Mouse (Mus musculus): ENCODE measurements around the gene Emc10. TPM values are rescaled to one million over a fixed set of nuclear protein-coding genes. Genes with fewer than 3 reads are reported as not detected.
A peak's percentile ranks its signal among the peaks of the same experiment; 100 is the strongest.

Gene Emc10
- total RNA-seq, 2 experiments from 2014 or later: 42.0 to 63.1 TPM

GRCm38 (mm10) chr7:44466006-44466887 is 30.1 kb downstream of the Emc10 start:
- no peak for ATAC-seq (replicated peaks; ENCODE audit: poor library complexity, severe bottlenecking)

GRCm38 (mm10) chr7:44465111-44465510 is 31.2 kb downstream of the Emc10 start, which contains the start of gene Aspdh:
Gene Aspdh (plus strand): TSS chr7:44465391.
- ATAC-seq (replicated peaks; ENCODE audit: poor library complexity, severe bottlenecking): no peak

- no peak for ATAC-seq (replicated peaks; ENCODE audit: poor library complexity, severe bottlenecking)
Measured at GRCm38 (mm10) chr7:44464511-44464910, 31.8 kb downstream of the Emc10 start.

DNA sequence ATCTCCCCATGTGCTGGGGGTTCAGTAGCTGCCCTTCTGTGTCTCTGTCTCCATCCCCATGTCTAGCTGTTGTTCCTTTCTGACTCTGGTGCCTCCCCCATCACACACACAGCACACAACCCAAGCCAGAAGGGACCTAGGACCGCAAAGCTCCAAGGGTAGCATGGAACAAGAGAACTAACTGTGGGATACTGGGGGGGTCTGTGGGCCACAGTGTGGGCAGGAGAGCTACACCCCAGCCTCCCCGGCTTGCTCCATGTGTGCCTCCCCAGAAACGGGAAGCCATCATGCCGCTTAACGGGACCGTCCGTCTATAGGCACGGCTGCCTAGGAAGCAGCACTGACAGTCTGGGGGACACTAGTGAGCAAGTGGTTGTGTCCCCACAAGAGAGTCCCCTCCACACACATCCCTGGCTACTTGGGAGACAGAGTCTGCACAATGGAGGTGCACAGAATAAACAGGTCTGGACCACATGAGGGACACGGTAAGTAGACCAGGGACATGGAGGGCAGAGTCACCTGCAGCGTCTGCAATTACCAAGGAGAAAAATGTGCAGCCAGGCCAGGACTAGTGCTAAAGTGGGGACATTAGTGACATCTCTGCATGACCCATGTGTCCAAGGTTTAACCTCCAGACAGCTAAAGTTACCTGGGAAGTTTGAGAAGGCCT is 32.6 kb downstream of the Emc10 start:
- no peak for ATAC-seq (replicated peaks; ENCODE audit: poor library complexity, severe bottlenecking)

GRCm38 (mm10) chr7:44463056-44463425 is 33.3 kb downstream of the Emc10 start:
- no peak for ATAC-seq (replicated peaks; ENCODE audit: poor library complexity, severe bottlenecking)

GRCm38 (mm10) chr7:44462218-44463055 is 33.9 kb downstream of the Emc10 start:
- peak; percentile 73 for ATAC-seq (replicated peaks; ENCODE audit: poor library complexity, severe bottlenecking)

DNA sequence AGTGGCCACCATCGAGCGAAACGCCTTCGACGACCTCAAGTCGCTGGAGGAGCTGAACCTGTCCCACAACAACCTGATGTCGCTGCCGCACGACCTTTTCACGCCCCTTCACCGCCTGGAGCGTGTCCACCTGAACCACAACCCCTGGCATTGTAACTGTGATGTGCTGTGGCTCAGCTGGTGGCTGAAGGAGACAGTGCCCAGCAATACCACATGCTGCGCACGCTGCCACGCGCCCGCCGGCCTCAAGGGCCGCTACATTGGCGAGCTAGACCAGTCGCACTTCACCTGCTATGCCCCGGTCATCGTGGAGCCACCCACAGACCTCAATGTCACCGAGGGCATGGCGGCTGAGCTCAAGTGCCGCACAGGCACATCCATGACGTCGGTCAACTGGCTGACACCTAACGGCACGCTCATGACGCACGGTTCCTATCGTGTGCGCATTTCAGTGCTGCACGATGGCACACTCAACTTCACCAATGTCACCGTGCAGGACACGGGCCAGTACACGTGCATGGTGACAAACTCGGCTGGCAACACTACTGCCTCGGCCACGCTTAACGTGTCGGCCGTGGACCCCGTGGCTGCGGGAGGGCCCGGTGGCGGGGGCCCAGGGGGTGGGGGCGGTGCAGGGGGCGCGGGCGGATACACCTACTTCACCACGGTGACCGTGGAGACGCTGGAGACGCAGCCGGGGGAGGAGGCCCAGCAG is 34.7 kb downstream of the Emc10 start:
- ATAC-seq (replicated peaks; ENCODE audit: poor library complexity, severe bottlenecking): no peak

GRCm38 (mm10) chr7:44460767-44461502 is 35.4 kb downstream of the Emc10 start:
- no peak for ATAC-seq (replicated peaks; ENCODE audit: poor library complexity, severe bottlenecking)

GRCm38 (mm10) chr7:44460067-44460466 is 36.3 kb downstream of the Emc10 start:
- no peak for ATAC-seq (replicated peaks; ENCODE audit: poor library complexity, severe bottlenecking)

DNA sequence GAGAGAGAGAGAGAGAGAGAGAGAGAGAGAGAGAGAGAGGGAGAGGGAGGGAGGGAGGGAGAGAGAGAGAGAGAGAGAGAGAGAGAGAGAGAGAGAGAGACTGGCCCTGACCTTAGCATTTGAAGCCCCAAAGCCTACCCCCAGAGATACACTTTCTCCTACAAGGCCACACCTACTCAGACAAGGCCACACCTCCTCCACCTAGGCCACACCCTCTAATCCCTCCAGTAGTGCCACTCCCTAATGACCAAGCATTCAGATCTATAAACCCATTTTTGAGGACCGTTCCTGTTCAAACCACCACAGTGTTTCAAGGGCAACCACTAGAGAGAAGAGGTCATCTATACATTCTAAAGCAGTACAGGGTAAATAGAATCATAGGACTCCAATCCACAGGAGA is 40.0 kb downstream of the Emc10 start:
- no peak for ATAC-seq (replicated peaks; ENCODE audit: poor library complexity, severe bottlenecking)

GRCm38 (mm10) chr7:44453256-44453655 is 43.1 kb downstream of the Emc10 start:
- ATAC-seq (replicated peaks; ENCODE audit: poor library complexity, severe bottlenecking): peak; percentile 88

- no peak for ATAC-seq (replicated peaks; ENCODE audit: poor library complexity, severe bottlenecking)
Measured at GRCm38 (mm10) chr7:44446070-44446855, 50.1 kb downstream of the Emc10 start.

DNA sequence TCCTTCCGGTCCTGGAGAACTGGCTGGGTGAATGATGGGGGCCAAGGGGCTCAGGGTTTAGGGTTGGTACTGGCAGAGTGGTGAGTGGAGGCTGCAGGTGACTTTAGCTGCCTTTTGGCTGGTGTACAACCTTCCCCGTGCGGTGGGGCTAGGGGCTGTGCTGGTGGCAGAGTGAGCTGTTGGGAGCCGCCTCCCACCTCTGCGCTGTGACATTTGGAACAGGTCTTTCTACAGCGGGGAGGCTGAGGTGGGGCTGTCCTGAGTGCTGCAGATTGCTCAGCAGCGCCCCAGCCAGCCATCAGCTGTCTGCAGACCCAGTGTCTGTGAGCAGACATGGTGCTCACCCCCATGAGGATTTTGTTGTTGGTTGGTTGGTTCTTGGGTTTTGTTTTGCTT is 50.8 kb downstream of the Emc10 start:
- no peak for ATAC-seq (replicated peaks; ENCODE audit: poor library complexity, severe bottlenecking)

DNA sequence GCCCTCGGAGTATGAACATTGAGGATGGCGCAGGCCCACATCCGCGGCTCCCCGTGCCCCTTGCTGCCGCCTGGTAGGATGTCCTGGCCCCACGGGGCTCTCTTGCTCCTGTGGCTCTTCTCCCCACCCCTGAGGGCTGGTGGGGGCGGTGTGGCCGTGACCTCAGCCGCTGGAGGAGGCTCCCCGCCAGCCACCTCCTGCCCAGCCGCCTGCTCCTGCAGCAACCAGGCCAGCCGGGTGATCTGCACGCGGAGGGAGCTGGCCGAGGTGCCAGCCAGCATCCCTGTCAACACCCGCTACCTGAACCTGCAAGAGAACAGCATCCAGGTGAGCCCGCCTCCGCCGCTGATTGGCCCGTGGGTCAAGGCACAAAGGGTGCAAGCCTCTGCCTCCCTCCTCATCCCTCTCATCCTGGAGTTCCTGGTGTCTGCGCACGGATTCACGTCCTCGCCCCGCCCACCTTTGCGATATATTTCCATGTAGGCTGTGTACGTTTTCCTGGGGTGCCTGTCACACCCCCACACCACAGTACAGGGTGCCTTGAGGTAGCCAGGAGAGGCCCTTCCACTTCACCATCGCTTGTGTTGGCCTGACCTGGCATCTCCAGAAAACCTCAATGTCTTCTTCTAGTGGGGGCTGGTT is 51.3 kb downstream of the Emc10 start:
- no peak for ATAC-seq (replicated peaks; ENCODE audit: poor library complexity, severe bottlenecking)

GRCm38 (mm10) chr7:44443268-44444173 is 52.8 kb downstream of the Emc10 start:
- no peak for ATAC-seq (replicated peaks; ENCODE audit: poor library complexity, severe bottlenecking)

DNA sequence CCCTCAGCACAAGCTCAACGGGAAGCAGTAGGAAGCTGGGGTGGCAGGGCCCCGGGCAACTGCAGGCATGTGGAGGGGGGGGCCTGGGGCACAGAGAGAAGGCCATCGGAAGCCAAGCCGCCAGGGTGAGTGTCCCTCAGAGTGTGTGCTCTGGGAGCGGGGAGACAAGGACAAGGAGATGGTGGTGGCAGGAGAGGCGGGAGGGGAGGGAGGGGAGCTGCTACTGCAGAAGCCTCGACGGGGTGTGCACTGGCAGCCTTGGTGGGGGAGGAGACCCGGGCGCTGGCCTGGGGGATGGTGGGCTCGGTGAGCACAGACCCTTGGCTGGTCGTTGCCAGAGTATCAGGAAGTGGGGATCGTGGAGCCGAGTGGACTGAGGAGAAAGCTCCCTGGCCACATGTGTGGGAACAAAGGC is 53.9 kb downstream of the Emc10 start:
- no peak for ATAC-seq (replicated peaks; ENCODE audit: poor library complexity, severe bottlenecking)

- ATAC-seq (replicated peaks; ENCODE audit: poor library complexity, severe bottlenecking): no peak
Measured at GRCm38 (mm10) chr7:44441648-44442109, 54.6 kb downstream of the Emc10 start.

All from granulocyte monocyte progenitor cell, adult 5-6 weeks (primary cell).